Mouse (Mus musculus) liver, postnatal 0 days (tissue): Measurements from ENCODE around the gene Hist1h2bj.
"Not testable (repeated sequence)": the region's sequence is repeated elsewhere in the genome, so short reads cannot be mapped to it uniquely, and the experiment has no call there.

Experiments
- CTCF ChIP-seq: sonication (generic); IDR thresholded peaks from 2 replicates; pipeline ENCODE4 v1.5.1; 2016; ENCODE audit warnings: antibody characterized with exemption, low read depth
- EP300 ChIP-seq: IDR thresholded peaks from 2 replicates; pipeline ENCODE4 v1.6.1; 2016; ENCODE audit warnings: antibody characterized with exemption, low read depth, mild to moderate bottlenecking

GRCm38 (mm10) chr13:22035267-22036148 lies 7.5 kb upstream of the Hist1h2bj start, which contains the start of the genes Hist1h2ah and Hist1h2bk:
- TF ChIP-seq CTCF = not testable (repeated sequence)
- peak; percentile 79 for TF ChIP-seq EP300
